Mouse (Mus musculus): ENCODE measurements around the gene Ube2r2.
A peak's percentile ranks its signal among the peaks of the same experiment; 100 is the strongest.

- TF ChIP-seq CTCF (IDR thresholded peaks at IDR 0.05; ENCODE audit: low read depth, low read length) (no peak), POLR2A (IDR thresholded peaks at IDR 0.05; ENCODE audit: extremely low read depth, insufficient read depth, low read length) (peak; percentile 74)
These were observed 420 bp upstream of the Ube2r2 start for GRCm38 (mm10) chr4:41134935-41135710.

All from liver, adult 2 months (tissue).